Mouse (Mus musculus) midbrain, embryonic 15.5 days (tissue): ENCODE results near the gene Mettl8. TPM values are rescaled to one million over a fixed set of nuclear protein-coding genes. Genes with fewer than 3 reads are reported as not detected.

ENCODE experiments used
- ATAC-seq: fragments of 200-750 bp; cut with Nextera tagmentation; replicated peaks from 2 replicates; pipeline ENCODE4 v1.8.0; 2017; ENCODE audit warnings: moderate TSS enrichment
- H3K27ac ChIP-seq: fragments of 300-500 bp; sonication (generic); 2 replicates; pipeline ENCODE4 v1.5.1; 2015; ENCODE audit warnings: mild to moderate bottlenecking, inconsistent platforms
- H3K27me3 ChIP-seq: fragments of 300-500 bp; sonication (generic); replicated peaks from 2 replicates; pipeline ENCODE4 v1.6.1; 2015; ENCODE audit warnings: inconsistent platforms
- H3K36me3 ChIP-seq: fragments of 300-500 bp; sonication (generic); replicated peaks from 2 replicates; pipeline ENCODE4 v1.6.1; 2015; ENCODE audit warnings: inconsistent platforms
- H3K4me1 ChIP-seq: fragments of 300-500 bp; sonication (generic); 2 replicates; pipeline ENCODE4 v1.6.1; 2015; ENCODE audit warnings: inconsistent platforms
- H3K4me2 ChIP-seq: fragments of 300-500 bp; sonication (generic); 2 replicates; pipeline ENCODE4 v1.6.1; 2015; ENCODE audit warnings: inconsistent platforms, mild to moderate bottlenecking, moderate library complexity
- H3K4me3 ChIP-seq: fragments of 300-500 bp; sonication (generic); 2 replicates; pipeline ENCODE4 v1.5.1; 2015; ENCODE audit warnings: mild to moderate bottlenecking, inconsistent platforms
- H3K9ac ChIP-seq: fragments of 300-500 bp; sonication (generic); 2 replicates; pipeline ENCODE4 v1.6.1; 2015; ENCODE audit warnings: mild to moderate bottlenecking, inconsistent platforms
- H3K9me3 ChIP-seq: fragments of 300-500 bp; sonication (generic); 2 replicates; pipeline ENCODE4 v1.6.1; 2016; ENCODE audit warnings: inconsistent platforms
- WGBS: fragments of 180-500 bp; shearing (Covaris S2); methylation state at CpG from one replicate; pipeline ENCODE4 v1.1.7; 2015; ENCODE audit warnings: mixed read lengths; 5-methylcytosine and 5-hydroxymethylcytosine counted together
- polyA plus RNA-seq: library from polyadenylated mRNA; unstranded; fragments of >200 nt; fragmentation: Nextera tagmentation; extraction: Ambion mirVana; gene quantifications from 2 replicates; pipeline ENCODE4 v1.2.1, GENCODE M21; 2015

The Mettl8 gene
- polyA plus RNA-seq, 1 experiment from 2014 or later: 11.4 TPM

DNA sequence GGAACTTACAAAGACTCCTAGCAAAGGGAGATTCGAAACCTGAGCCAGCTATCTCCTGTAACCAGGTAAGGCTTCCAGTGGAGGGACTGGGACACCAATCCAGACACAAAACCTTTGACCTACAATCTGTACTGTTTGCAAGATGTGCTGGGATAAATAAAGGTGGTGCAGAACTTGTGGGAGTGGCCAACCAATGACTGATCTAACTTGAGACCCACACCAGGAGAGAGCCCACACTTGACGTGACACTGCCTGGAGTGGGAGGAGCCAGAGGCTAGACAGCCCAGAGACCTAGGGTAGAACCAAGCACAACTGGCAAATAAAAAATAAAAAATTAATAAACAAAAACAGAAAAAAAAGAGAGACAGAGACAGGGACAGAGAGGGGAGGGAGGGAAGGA is 24.7 kb downstream of the Mettl8 start:
- Histone ChIP-seq H3K27ac (no peak overlapping the region), H3K4me3 (no peak overlapping the region), H3K9me3 (no peaks in the 10 kb centered on the region), H3K4me2 (no peak overlapping the region), H3K4me1 (peaks cover 31% of the 10 kb centered on the region), H3K27me3 (no peaks in the 10 kb centered on the region), H3K36me3 (no peaks in the 10 kb centered on the region), H3K9ac (no peak overlapping the region)
- WGBS: 86% methylated on average over 2 of the region's 2 CpGs
- ATAC-seq: no peak

DNA sequence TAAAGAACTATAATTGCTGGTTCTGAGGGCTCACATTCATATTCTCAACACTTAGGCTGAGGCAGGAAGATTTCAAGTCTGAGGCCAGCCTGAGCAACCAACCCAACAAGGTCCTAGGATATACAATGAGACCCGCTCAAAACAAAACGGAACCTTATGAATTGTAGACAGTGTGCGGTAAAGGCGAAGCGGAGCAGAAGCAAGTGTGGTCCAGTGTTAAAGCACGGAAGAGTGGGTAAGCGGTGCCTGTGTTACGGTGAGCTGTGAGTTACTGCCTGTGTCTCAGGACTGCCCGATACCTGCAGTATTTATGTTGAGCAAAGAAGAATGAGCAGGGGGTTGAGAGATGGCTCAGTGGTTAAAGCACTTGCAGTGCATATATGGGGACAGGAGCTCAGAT is 27.8 kb downstream of the Mettl8 start:
- Histone ChIP-seq H3K27ac (no peak overlapping the region), H3K9me3 (no peaks in the 10 kb centered on the region), H3K4me1 (peaks cover 14% of the 10 kb centered on the region; the same call in 1 of the 2 replicates), H3K9ac (no peak overlapping the region), H3K36me3 (no peaks in the 10 kb centered on the region), H3K4me3 (no peak overlapping the region), H3K4me2 (no peak overlapping the region), H3K27me3 (no peaks in the 10 kb centered on the region)
- WGBS: 98% methylated on average over 9 of the region's 9 CpGs
- ATAC-seq: no peak

- H3K4me3 ChIP-seq: no peak overlapping the region
- no peaks in the 10 kb centered on the region for H3K27me3 ChIP-seq
- H3K36me3 ChIP-seq: no peaks in the 10 kb centered on the region
- 33% methylated on average over 5 of the region's 5 CpGs for WGBS
- no peak overlapping the region for H3K9ac ChIP-seq
- H3K4me2 ChIP-seq: no peak overlapping the region
- H3K4me1 ChIP-seq: 0 out of 2 replicates have a peak, but pooled peaks cover 9% of the 10 kb centered on the region
- H3K9me3 ChIP-seq: no peaks in the 10 kb centered on the region
- H3K27ac ChIP-seq: no peak overlapping the region
- ATAC-seq: 0 out of 2 replicates have a peak, but pooled peaks have one; percentile 45
Observed at GRCm38 (mm10) chr2:71026787-71027186, 28.6 kb downstream of the Mettl8 start.

DNA sequence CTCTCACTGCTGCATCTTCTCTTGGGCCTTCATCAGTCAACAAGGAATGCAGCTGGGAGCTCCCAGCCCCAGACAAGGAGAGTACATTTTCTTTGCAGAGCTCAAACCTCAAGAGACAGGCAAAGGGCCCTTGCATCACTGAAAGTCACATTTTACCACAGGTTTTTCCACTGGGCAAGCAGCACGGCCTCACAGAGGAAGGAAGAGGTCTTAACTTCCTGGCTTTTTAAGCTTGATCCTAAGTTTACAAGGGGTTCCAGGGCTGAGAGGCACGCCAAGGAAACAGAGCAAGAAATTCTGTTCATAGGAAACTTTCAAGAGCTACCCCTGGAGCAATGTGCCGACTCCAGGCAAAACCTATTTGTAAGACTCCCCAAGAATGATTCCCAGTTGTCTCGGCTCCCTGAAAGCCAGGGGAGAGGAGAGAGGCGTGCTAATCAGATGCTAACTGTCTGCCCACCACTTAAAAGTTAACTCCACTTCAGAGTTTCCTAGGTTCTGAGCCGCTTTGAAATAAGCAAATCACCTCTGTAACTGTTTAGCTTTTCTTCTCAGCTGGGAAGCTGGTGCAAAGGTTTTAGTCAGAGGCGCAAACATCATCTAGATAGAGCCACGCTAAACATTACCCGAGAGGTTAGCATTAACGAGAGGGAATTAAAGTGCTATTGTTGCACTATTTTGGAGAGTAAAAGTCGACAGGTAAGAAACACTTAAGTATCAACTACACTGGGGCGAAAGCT is 29.6 kb downstream of the Mettl8 start:
- Histone ChIP-seq H3K4me3 (no peak overlapping the region), H3K36me3 (no peaks in the 10 kb centered on the region)
- no peak for ATAC-seq

GRCm38 (mm10) chr2:71023986-71024385 is 31.4 kb downstream of the Mettl8 start:
- H3K9me3 ChIP-seq: no peaks in the 10 kb centered on the region
- H3K4me2 ChIP-seq: no peak overlapping the region
- H3K27ac ChIP-seq: no peak overlapping the region
- H3K36me3 ChIP-seq: no peaks in the 10 kb centered on the region
- peaks cover 19% of the 10 kb centered on the region; the same call in 1 of the 2 replicates for H3K4me1 ChIP-seq
- no peak for ATAC-seq
- no peak overlapping the region for H3K9ac ChIP-seq
- 89% methylated on average over 6 of the region's 6 CpGs for WGBS
- H3K4me3 ChIP-seq: no peak overlapping the region
- H3K27me3 ChIP-seq: no peaks in the 10 kb centered on the region

More for the DNA sequence above, 29.6 kb downstream of the Mettl8 start:
- H3K27ac ChIP-seq: no peak overlapping the region
- 0 out of 2 replicates have a peak, but pooled peaks cover 9% of the 10 kb centered on the region for H3K4me1 ChIP-seq
- H3K9me3 ChIP-seq: no peaks in the 10 kb centered on the region
- H3K9ac ChIP-seq: no peak overlapping the region
- no peaks in the 10 kb centered on the region for H3K27me3 ChIP-seq
- no peak overlapping the region for H3K4me2 ChIP-seq
- 58% methylated on average over 12 of the region's 12 CpGs for WGBS

GRCm38 (mm10) chr2:71022991-71023390 is 32.4 kb downstream of the Mettl8 start:
- ATAC-seq: no peak
- Histone ChIP-seq H3K27me3 (no peaks in the 10 kb centered on the region), H3K27ac (no peak overlapping the region), H3K4me3 (no peak overlapping the region), H3K36me3 (no peaks in the 10 kb centered on the region), H3K9me3 (no peaks in the 10 kb centered on the region), H3K4me1 (peaks cover 19% of the 10 kb centered on the region; the same call in 1 of the 2 replicates), H3K4me2 (no peak overlapping the region), H3K9ac (no peak overlapping the region)
- WGBS: 96% methylated on average over 6 of the region's 6 CpGs

- no peaks in the 10 kb centered on the region for H3K27me3 ChIP-seq
- WGBS: 79% methylated on average over 8 of the region's 8 CpGs
- H3K4me3 ChIP-seq: no peak overlapping the region
- no peaks in the 10 kb centered on the region for H3K36me3 ChIP-seq
- no peak overlapping the region for H3K4me2 ChIP-seq
- no peaks in the 10 kb centered on the region for H3K9me3 ChIP-seq
- H3K9ac ChIP-seq: no peak overlapping the region
- H3K27ac ChIP-seq: no peak overlapping the region
- ATAC-seq: no peak
- peaks cover 16% of the 10 kb centered on the region; the same call in 1 of the 2 replicates for H3K4me1 ChIP-seq
Observed at GRCm38 (mm10) chr2:71020674-71021073, 34.7 kb downstream of the Mettl8 start.

DNA sequence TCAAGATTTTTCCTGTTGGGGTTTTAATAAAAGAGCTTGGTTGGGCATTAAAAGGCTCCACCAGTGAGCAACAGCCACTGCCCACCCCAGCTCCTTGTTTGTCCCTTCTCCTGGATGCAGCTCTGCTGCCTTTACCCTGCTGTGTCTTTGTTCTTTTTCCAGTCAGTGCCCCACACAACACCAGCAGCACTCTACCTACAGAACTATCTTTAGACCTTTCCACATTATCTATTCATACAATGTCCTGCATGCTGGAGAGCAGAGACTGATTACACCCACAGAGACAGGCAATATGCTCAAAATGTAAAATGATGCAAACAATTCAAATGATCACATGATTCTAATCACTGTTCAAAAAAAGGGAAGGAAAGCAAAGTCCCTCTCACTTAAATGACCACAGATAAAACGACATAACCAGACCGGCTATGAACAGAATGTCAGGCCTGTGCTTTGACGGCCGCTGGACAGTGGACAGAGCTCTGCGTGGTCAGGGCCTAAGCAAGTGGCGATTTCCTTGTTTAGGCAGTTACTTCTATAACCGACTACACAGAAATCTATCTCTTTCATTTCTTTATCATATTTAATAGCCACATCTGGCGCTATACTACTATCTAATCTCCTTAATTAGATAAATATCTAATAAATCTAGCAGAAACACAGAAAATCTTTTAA is 35.5 kb downstream of the Mettl8 start:
- no peak; the same call in 1 of the 2 replicates for ATAC-seq

GRCm38 (mm10) chr2:71019277-71019676 is 36.1 kb downstream of the Mettl8 start:
- Histone ChIP-seq H3K9ac (no peak overlapping the region), H3K27ac (0 out of 2 replicates have a peak overlapping the region, but pooled peaks have one; percentile 34), H3K36me3 (no peaks in the 10 kb centered on the region), H3K4me2 (no peak overlapping the region), H3K9me3 (no peaks in the 10 kb centered on the region), H3K27me3 (no peaks in the 10 kb centered on the region), H3K4me3 (no peak overlapping the region), H3K4me1 (peaks cover 13% of the 10 kb centered on the region; the same call in 1 of the 2 replicates)
- 57% methylated on average over 9 of the region's 9 CpGs for WGBS
- no peak for ATAC-seq

More for the DNA sequence above, 35.5 kb downstream of the Mettl8 start:
- WGBS: 54% methylated on average over 8 of the region's 8 CpGs
- no peak overlapping the region for H3K9ac ChIP-seq
- H3K36me3 ChIP-seq: no peaks in the 10 kb centered on the region
- H3K4me2 ChIP-seq: no peak overlapping the region
- no peaks in the 10 kb centered on the region for H3K27me3 ChIP-seq
- H3K4me3 ChIP-seq: no peak overlapping the region
- H3K9me3 ChIP-seq: no peaks in the 10 kb centered on the region
- peak overlapping the region; percentile 43; the same call in 1 of the 2 replicates for H3K27ac ChIP-seq
- peaks cover 13% of the 10 kb centered on the region; the same call in 1 of the 2 replicates for H3K4me1 ChIP-seq

GRCm38 (mm10) chr2:71013521-71013920 is 41.9 kb downstream of the Mettl8 start:
- no peak overlapping the region for H3K4me3 ChIP-seq
- H3K9me3 ChIP-seq: no peaks in the 10 kb centered on the region
- H3K4me2 ChIP-seq: no peak overlapping the region
- ATAC-seq: no peak
- WGBS: 95% methylated on average over 7 of the region's 7 CpGs
- H3K27me3 ChIP-seq: no peaks in the 10 kb centered on the region
- no peaks in the 10 kb centered on the region for H3K36me3 ChIP-seq
- no peak overlapping the region for H3K27ac ChIP-seq
- H3K9ac ChIP-seq: no peak overlapping the region
- H3K4me1 ChIP-seq: no peaks in the 10 kb centered on the region

DNA sequence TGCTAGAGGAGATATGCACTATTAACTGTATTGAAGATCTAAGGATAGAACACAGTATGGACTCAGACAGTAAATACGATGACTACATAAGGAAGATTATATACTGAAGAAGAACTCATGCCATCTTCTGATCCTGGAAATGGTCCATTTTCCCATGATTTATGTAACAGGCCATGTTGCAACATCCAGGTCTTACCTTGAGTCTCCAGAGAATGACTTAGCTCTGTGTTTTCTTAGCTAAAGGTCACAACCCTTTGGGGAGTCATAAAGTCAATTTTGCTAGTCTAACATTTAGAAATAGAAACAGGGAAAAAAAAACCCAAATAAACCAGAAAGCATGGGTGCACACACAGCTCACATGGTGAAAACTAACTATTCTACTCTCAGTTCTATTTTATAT is 43.6 kb downstream of the Mettl8 start:
- 100% methylated on average over 1 of the region's 1 CpGs for WGBS
- Histone ChIP-seq H3K4me1 (no peaks in the 10 kb centered on the region), H3K9me3 (no peaks in the 10 kb centered on the region), H3K36me3 (no peaks in the 10 kb centered on the region), H3K9ac (no peak overlapping the region), H3K27me3 (no peaks in the 10 kb centered on the region), H3K27ac (no peak overlapping the region), H3K4me2 (no peak overlapping the region), H3K4me3 (no peak overlapping the region)
- no peak for ATAC-seq

GRCm38 (mm10) chr2:71004354-71004753 is 51.0 kb downstream of the Mettl8 start:
- no peak overlapping the region for H3K4me3 ChIP-seq
- no peak overlapping the region for H3K4me2 ChIP-seq
- no peaks in the 10 kb centered on the region for H3K36me3 ChIP-seq
- H3K9ac ChIP-seq: no peak overlapping the region
- ATAC-seq: no peak
- no peak overlapping the region for H3K27ac ChIP-seq
- no peaks in the 10 kb centered on the region for H3K9me3 ChIP-seq
- H3K4me1 ChIP-seq: no peaks in the 10 kb centered on the region
- no peaks in the 10 kb centered on the region for H3K27me3 ChIP-seq
- WGBS: 79% methylated on average over 4 of the region's 4 CpGs
